20 mouse cellular contexts compared by ENCODE assay signal in genomic region chr15:91283418-91283817, GRCm38 (mm10).
"Had no signal": no experiment of that assay in that cellular context is flagged by ENCODE, and none has a peak within 500 bp of the region (broad histone marks: within the 10 kb centered on the region; RNA-seq: fewer than 3 reads in every experiment).

No protein-coding gene starts in this region.

- DNase-seq: kidney, adult 2 months; kidney, postnatal 25 days; liver; retina, postnatal 1 day; right cerebral cortex, postnatal 25 days; spleen, adult 18-20 months; thymus, postnatal 25 days had no signal

- H3K4me1 ChIP-seq: limb, embryonic 10.5 days; limb, embryonic 13.5 days; liver, embryonic 12.5 days; liver, embryonic 15.5 days; midbrain, embryonic 12.5 days; neural tube, embryonic 13.5 days; stomach, embryonic 15.5 days had no signal

- H3K9me3 ChIP-seq: liver, embryonic 15.5 days had no signal

- H3K36me3 ChIP-seq: limb, embryonic 10.5 days; limb, embryonic 13.5 days; liver, embryonic 12.5 days; liver, embryonic 15.5 days; midbrain, embryonic 12.5 days; neural tube, embryonic 13.5 days; stomach, embryonic 15.5 days had no signal

- H3K27ac ChIP-seq: kidney, postnatal 0 days; layer of hippocampus, adult 2 months; limb, embryonic 10.5 days; limb, embryonic 13.5 days; liver, embryonic 12.5 days; liver, embryonic 15.5 days; midbrain, embryonic 12.5 days; neural tube, embryonic 13.5 days; stomach, embryonic 15.5 days had no signal

- ATAC-seq: intestine, postnatal 0 days; liver, embryonic 12.5 days; midbrain, embryonic 16.5 days had no signal

- H3K27me3 ChIP-seq: limb, embryonic 13.5 days; liver, embryonic 12.5 days; liver, embryonic 15.5 days; midbrain, embryonic 12.5 days; neural tube, embryonic 13.5 days; stomach, embryonic 15.5 days had no signal

- H3K9ac ChIP-seq: limb, embryonic 13.5 days; liver, embryonic 12.5 days; liver, embryonic 15.5 days; lung, embryonic 14.5 days; midbrain, embryonic 12.5 days; neural tube, embryonic 13.5 days; stomach, embryonic 15.5 days had no signal

- H3K4me2 ChIP-seq: limb, embryonic 13.5 days; liver, embryonic 12.5 days; liver, embryonic 15.5 days; lung, embryonic 14.5 days; midbrain, embryonic 12.5 days; neural tube, embryonic 13.5 days; stomach, embryonic 15.5 days had no signal

- H3K4me3 ChIP-seq: layer of hippocampus, adult 2 months; limb, embryonic 10.5 days; limb, embryonic 13.5 days; liver, embryonic 12.5 days; liver, embryonic 15.5 days; midbrain, embryonic 12.5 days; myocyte; neural tube, embryonic 13.5 days; stomach, embryonic 15.5 days had no signal
